Mouse (Mus musculus) forebrain, embryonic 10.5 days (tissue): ENCODE data around the gene Olfr350. TPM values are rescaled to one million over a fixed set of nuclear protein-coding genes. Genes with fewer than 3 reads are reported as not detected.

ENCODE experiments used
- DNase-seq: peaks from one replicate; pipeline ENCODE4 v3.0.0-alpha.2; 2017; ENCODE audit warnings: low spot score; ENCODE audit errors: extremely low spot score
- H3K27ac ChIP-seq: fragments of 300-500 bp; sonication (generic); 2 replicates; pipeline ENCODE4 v1.5.1; 2016; ENCODE audit warnings: mild to moderate bottlenecking
- H3K27me3 ChIP-seq: fragments of 300-500 bp; sonication (generic); 2 replicates; pipeline ENCODE4 v1.6.1; 2016; ENCODE audit warnings: mild to moderate bottlenecking; ENCODE audit not compliant: poor library complexity, severe bottlenecking
- H3K36me3 ChIP-seq: fragments of 300-500 bp; sonication (generic); replicated peaks from 2 replicates; pipeline ENCODE4 v1.6.1; 2016; ENCODE audit warnings: mild to moderate bottlenecking, moderate library complexity
- H3K4me1 ChIP-seq: fragments of 300-500 bp; sonication (generic); 2 replicates; pipeline ENCODE4 v1.6.1; 2016
- H3K4me3 ChIP-seq: fragments of 300-500 bp; sonication (generic); 2 replicates; pipeline ENCODE4 v1.5.1; 2016; ENCODE audit warnings: mild to moderate bottlenecking, moderate library complexity
- H3K9me3 ChIP-seq: fragments of 300-500 bp; sonication (generic); 2 replicates; pipeline ENCODE4 v1.6.1; 2016; ENCODE audit warnings: mild to moderate bottlenecking, moderate library complexity
- WGBS: fragments of 180-500 bp; shearing (Covaris S2); methylation state at CpG from one replicate; pipeline ENCODE4 v1.1.7; 2016; 5-methylcytosine and 5-hydroxymethylcytosine counted together
- polyA plus RNA-seq: library from polyadenylated mRNA; unstranded; fragments of >200 nt; fragmentation: Nextera tagmentation; extraction: Ambion mirVana; gene quantifications from 2 replicates; pipeline ENCODE4 v1.2.1, GENCODE M21; 2016

Olfr350 gene
- polyA plus RNA-seq, result not detected in 2 replicates

DNA sequence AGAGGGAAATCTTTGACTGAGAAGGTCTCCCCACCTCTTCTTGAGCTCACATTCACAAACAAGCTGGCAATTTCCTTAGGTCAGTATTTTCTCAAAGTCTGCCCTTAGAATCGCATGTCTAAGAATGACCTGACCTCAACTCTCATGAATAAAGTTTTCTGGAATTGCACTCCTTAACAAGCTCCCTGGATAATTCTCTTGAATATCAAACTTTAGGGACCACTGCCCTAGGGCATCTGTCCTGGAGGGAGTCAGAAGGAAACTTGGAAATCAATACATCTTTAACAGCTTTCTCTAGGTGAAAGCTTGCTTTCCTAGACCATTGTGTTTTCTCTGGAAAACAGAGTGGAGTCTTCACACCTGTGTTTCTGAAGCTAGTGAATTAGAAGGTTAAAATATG is at the start of gene Olfr350:
Olfr350 (plus strand) TSS at position 301 of the 400 bp plus-strand sequence.
- H3K36me3 ChIP-seq, result no peaks in the 10 kb centered on the region
- DNase-seq, result no peak
- no peak within 1 kb of the TSS for H3K4me3 ChIP-seq
- no peaks in the 10 kb centered on the region for H3K27me3 ChIP-seq
- 87% methylated on average over 1 of the region's 1 CpGs for WGBS
- H3K27ac ChIP-seq, result no peak within 1 kb of the TSS
- no peaks in the 10 kb centered on the region for H3K4me1 ChIP-seq
- H3K9me3 ChIP-seq, result peaks cover 51% of the 10 kb centered on the region

DNA sequence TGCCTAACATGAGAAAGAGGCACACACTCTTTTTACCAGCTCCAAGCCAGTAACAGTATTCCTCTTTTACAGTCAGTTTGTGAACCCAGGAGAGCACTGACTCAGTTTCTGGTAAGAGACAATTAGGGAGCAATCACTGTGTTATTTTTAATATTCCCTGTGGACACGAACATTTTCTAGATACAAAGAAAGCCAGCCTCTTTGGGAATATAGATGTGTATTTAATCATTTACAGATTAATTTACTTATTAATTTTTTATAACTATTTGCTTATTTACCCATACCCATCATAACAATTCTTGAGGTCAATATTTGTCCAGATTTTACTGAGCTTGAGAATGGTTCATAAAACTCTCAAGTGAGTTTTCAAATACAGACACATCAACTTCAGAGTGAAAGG is 29.2 kb upstream of the Olfr350 start, which contains the start of gene Olfr3:
Olfr3 (minus strand) TSS at position 101 of the 400 bp plus-strand sequence.
- Histone ChIP-seq H3K36me3 (no peaks in the 10 kb centered on the region), H3K4me3 (no peak within 1 kb of the TSS), H3K27ac (no peak within 1 kb of the TSS), H3K9me3 (peaks cover 51% of the 10 kb centered on the region), H3K4me1 (no peaks in the 10 kb centered on the region), H3K27me3 (no peaks in the 10 kb centered on the region)
- WGBS, result 84% methylated on average over 1 of the region's 1 CpGs
- DNase-seq, result no peak

- DNase-seq, result no peak
- Histone ChIP-seq H3K4me3 (no peak within 1 kb of the TSS), H3K27ac (no peak within 1 kb of the TSS), H3K36me3 (no peaks in the 10 kb centered on the region), H3K27me3 (no peaks in the 10 kb centered on the region), H3K9me3 (peaks cover 39% of the 10 kb centered on the region), H3K4me1 (no peaks in the 10 kb centered on the region)
- 90% methylated on average over 1 of the region's 1 CpGs for WGBS
Measured at GRCm38 (mm10) chr2:36862560-36862959, 16.4 kb downstream of the Olfr350 start, which contains the start of gene Olfr351. Gene Olfr351, minus strand, starts transcription at chr2:36862660.

DNA sequence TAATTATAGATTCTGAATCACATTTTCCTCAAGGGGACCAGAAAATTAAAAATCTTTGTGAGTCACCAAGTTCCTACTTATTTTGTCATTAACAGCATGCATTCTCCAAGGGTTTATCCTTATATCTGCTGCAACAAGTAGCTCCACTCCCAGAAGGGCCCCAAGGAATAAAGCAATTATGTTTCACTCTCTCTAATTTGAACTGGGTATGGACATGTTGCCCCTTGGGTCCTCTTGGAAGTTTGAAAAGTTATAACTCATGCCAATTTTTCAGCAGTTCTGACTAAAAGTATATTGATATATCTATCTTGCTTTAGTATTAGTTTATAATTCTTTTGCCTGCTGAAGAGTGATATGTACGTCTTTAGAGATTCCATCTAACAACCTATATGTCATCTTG is 22.1 kb downstream of the Olfr350 start, which contains the start of gene Olfr352:
Olfr352 (plus strand) TSS at position 301 of the 400 bp plus-strand sequence.
- no peak within 1 kb of the TSS for H3K4me3 ChIP-seq
- H3K27me3 ChIP-seq, result no peaks in the 10 kb centered on the region
- H3K36me3 ChIP-seq, result no peaks in the 10 kb centered on the region
- WGBS, result 83% methylated on average over 1 of the region's 1 CpGs
- H3K9me3 ChIP-seq, result peaks cover 43% of the 10 kb centered on the region
- no peak for DNase-seq
- H3K4me1 ChIP-seq, result no peaks in the 10 kb centered on the region
- H3K27ac ChIP-seq, result no peak within 1 kb of the TSS

DNA sequence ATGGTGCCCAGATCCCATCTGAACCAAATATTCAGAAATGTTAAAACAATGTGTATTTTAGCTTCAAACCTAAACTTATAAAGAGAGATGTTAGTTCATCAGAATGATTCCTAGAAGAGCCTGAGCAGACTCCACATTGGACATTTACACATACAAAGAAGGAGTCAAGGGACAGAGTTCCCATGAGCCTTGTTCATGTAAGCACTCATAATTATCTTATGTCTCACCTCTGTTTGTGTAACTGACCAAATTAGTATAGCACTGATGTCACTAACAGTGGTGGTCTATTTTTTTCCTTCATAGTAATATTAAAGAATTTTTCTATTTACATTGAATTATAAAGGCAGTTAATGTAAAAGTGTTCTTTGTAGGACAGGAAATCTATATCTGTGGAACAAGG is 46.7 kb downstream of the Olfr350 start, which contains the start of gene Olfr353:
Olfr353 (minus strand) TSS at position 101 of the 400 bp plus-strand sequence.
- H3K27me3 ChIP-seq, result no peaks in the 10 kb centered on the region
- no peak for DNase-seq
- H3K4me3 ChIP-seq, result no peak within 1 kb of the TSS
- H3K27ac ChIP-seq, result no peak within 1 kb of the TSS
- no peaks in the 10 kb centered on the region for H3K4me1 ChIP-seq
- H3K9me3 ChIP-seq, result peaks cover 42% of the 10 kb centered on the region
- H3K36me3 ChIP-seq, result no peaks in the 10 kb centered on the region

DNA sequence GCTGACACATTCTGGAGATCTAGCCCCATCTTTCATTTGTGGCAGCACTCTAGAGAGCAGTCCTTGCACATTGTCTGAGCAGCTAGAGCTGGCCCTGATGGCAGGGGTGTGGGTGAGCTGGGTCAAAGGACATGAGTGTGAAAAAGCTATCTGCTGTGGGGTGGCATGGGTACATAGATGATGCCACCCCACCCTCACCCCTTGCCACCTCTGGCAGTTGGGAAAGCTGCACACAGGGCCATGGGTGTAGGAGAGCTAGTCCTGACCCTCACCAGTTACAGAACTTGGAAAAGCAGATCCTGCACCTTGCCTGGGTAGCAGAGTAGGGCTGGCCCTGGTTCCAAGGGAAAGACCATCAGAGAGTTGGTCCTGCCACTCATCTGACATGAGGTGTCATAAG is 51.0 kb downstream of the Olfr350 start:
- Histone ChIP-seq H3K4me3 (no peak overlapping the region), H3K27me3 (no peaks in the 10 kb centered on the region), H3K4me1 (no peaks in the 10 kb centered on the region), H3K27ac (no peak overlapping the region), H3K36me3 (no peaks in the 10 kb centered on the region), H3K9me3 (peaks cover 60% of the 10 kb centered on the region)
- no peak for DNase-seq

Other genes with a start within 250 kb of the Olfr350 start
- not detected in 2 replicates for gene Olfr345, start 206.3 kb upstream of the Olfr350 start, polyA plus RNA-seq
- not detected in 2 replicates for gene Olfr346, start 160.5 kb upstream of the Olfr350 start, polyA plus RNA-seq
- gene Olfr347, start 114.4 kb upstream of the Olfr350 start, polyA plus RNA-seq, result not detected in 2 replicates
- not detected in 2 replicates for gene Olfr348, start 62.0 kb upstream of the Olfr350 start, polyA plus RNA-seq
- not detected in 2 replicates for gene Olfr50, start 55.8 kb upstream of the Olfr350 start, polyA plus RNA-seq
- not detected in 2 replicates for gene Olfr3, start 29.3 kb upstream of the Olfr350 start, polyA plus RNA-seq
- gene Olfr351, start 16.4 kb downstream of the Olfr350 start, polyA plus RNA-seq, result not detected in 2 replicates
- gene Olfr352, start 22.1 kb downstream of the Olfr350 start, polyA plus RNA-seq, result not detected in 2 replicates
- not detected in 2 replicates for gene Olfr353, start 46.6 kb downstream of the Olfr350 start, polyA plus RNA-seq
- not detected in 2 replicates for gene Olfr354, start 59.4 kb downstream of the Olfr350 start, polyA plus RNA-seq
- not detected in 2 replicates for gene Olfr355, start 82.6 kb downstream of the Olfr350 start, polyA plus RNA-seq
- not detected in 2 replicates for gene Olfr356, start 90.8 kb downstream of the Olfr350 start, polyA plus RNA-seq
- not detected in 2 replicates for gene Olfr357, start 147.5 kb downstream of the Olfr350 start, polyA plus RNA-seq
- not detected in 2 replicates for gene Olfr358, start 163.0 kb downstream of the Olfr350 start, polyA plus RNA-seq
- gene Olfr360, start 219.4 kb downstream of the Olfr350 start, polyA plus RNA-seq, result not detected in 2 replicates
- gene Olfr361, start 243.0 kb downstream of the Olfr350 start, polyA plus RNA-seq, result not detected in 2 replicates